Mouse (Mus musculus): ENCODE results near the gene Ofcc1.

DNA sequence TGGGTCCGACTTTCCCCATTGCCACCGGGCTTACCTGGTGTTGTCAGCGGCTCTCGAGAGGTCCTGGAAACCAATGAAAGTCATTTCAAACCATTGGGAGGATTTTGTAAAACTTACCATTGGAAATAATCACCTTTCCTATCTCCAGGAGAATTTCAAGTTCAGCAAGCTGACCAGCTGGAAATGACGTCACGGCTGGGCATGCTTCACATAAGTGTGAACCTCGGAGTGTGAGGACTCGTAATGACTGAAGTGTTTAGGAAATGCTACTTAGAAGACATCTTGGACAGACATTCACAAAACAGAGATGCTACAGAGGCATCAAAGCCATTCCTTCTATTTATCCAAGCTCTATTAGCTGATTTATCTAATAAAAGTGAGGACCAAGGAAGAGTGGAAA lies 361.0 kb downstream of the Ofcc1 start:
- TF ChIP-seq POLR2A (IDR thresholded peaks at IDR 0.05; ENCODE audit: borderline replicate concordance, extremely low read depth, low read depth, low read length) (no peak), CTCF (IDR thresholded peaks at IDR 0.05; ENCODE audit: insufficient read depth, low read length) (no peak)
